Mouse (Mus musculus) megakaryocyte, embryonic 14.5 days (primary cell): ENCODE measurements around the gene Gm16485. TPM values are rescaled to one million over a fixed set of nuclear protein-coding genes. Genes with fewer than 3 reads are reported as not detected.

Experiments
- H3K27me3 ChIP-seq: replicated peaks from 2 replicates; pipeline ENCODE3; 2012; ENCODE audit warnings: inconsistent platforms
- H3K36me3 ChIP-seq: replicated peaks from 2 replicates; pipeline ENCODE3; 2012; ENCODE audit warnings: low read length, inconsistent platforms, mixed read lengths
- H3K4me1 ChIP-seq: 2 replicates; pipeline ENCODE4 v1.6.1; 2012; ENCODE audit warnings: inconsistent platforms
- H3K4me3 ChIP-seq: replicated peaks from 2 replicates; pipeline ENCODE3; 2012; ENCODE audit warnings: moderate library complexity, mild to moderate bottlenecking, inconsistent platforms
- H3K9me3 ChIP-seq: 2 replicates; pipeline ENCODE4 v1.6.1; 2012; ENCODE audit warnings: inconsistent platforms
- FLI1 ChIP-seq: IDR thresholded peaks from 2 replicates; pipeline ENCODE4 v1.6.1; 2012; ENCODE audit warnings: low read length, inconsistent platforms, mixed read lengths
- GATA1 ChIP-seq: IDR thresholded peaks from 3 replicates; pipeline ENCODE4 v1.6.1; 2012; ENCODE audit warnings: mixed read lengths, low read length, inconsistent platforms, borderline replicate concordance
- polyA plus RNA-seq: library from polyadenylated mRNA; stranded (reverse); fragments of >175 nt; gene quantifications from 2 replicates; pipeline ENCODE4 v1.2.3, GENCODE M21; 2012; ENCODE audit warnings: low replicate concordance; ENCODE audit not compliant: insufficient read depth

The Gm16485 gene
- not detected in 2 replicates for polyA plus RNA-seq

DNA sequence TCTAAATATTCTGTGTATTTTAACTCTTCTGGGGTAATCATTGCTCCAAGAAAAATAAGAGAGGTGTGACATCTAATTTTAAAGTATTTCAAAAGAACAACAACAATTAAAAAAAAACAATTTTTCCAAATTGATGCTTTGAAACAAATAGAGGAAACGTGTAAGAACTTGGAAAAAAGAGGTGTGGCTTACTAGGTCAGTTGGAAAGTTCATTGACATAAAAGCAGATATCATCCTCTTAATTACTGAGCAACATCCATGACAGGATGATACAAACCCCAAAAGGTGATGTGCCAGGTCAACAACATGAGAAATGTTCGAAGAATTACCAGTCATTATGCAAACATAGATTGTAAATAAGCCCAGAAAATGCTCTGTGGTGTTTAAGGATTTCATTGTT lies at the start of gene Gm16485:
TSS of gene Gm16485 (plus strand) at position 301 of the 400 bp plus-strand sequence.
- Histone ChIP-seq H3K4me3 (no peak within 1 kb of the TSS), H3K36me3 (no peaks in the 10 kb centered on the region), H3K4me1 (no peaks in the 10 kb centered on the region), H3K9me3 (no peaks in the 10 kb centered on the region), H3K27me3 (no peaks in the 10 kb centered on the region)
- no peak for TF ChIP-seq FLI1
- TF ChIP-seq GATA1 = no peak

DNA sequence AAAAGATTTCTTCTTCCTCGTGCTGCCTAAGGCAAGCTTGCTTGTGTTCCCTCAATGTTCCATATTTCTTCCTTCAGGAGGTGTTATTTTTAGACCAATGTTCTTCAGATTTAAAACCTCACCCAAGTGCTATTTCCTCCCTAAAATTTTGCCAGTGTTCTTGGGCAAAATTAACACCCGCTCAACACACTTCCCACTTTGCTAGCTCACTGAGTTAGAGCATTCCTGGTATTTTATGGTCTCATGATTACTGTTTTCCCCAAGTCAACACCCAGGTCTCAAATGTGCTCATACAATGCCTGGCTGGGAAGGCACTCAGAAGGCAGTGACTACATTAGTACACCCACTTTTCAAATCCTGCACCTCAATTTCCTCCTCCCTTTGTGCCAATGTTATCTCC lies 44.0 kb upstream of the Gm16485 start:
- Histone ChIP-seq H3K4me1 (no peaks in the 10 kb centered on the region), H3K27me3 (no peaks in the 10 kb centered on the region), H3K9me3 (peaks cover 7% of the 10 kb centered on the region), H3K4me3 (no peak overlapping the region), H3K36me3 (no peaks in the 10 kb centered on the region)
- TF ChIP-seq GATA1 (no peak), FLI1 (no peak)

- H3K27me3 ChIP-seq = no peaks in the 10 kb centered on the region
- H3K4me1 ChIP-seq = no peaks in the 10 kb centered on the region
- H3K4me3 ChIP-seq = no peak overlapping the region
- H3K9me3 ChIP-seq = no peaks in the 10 kb centered on the region
- TF ChIP-seq FLI1 (no peak), GATA1 (no peak)
- H3K36me3 ChIP-seq = no peaks in the 10 kb centered on the region
Measured at GRCm38 (mm10) chr9:8937753-8938152, 33.8 kb upstream of the Gm16485 start.

DNA sequence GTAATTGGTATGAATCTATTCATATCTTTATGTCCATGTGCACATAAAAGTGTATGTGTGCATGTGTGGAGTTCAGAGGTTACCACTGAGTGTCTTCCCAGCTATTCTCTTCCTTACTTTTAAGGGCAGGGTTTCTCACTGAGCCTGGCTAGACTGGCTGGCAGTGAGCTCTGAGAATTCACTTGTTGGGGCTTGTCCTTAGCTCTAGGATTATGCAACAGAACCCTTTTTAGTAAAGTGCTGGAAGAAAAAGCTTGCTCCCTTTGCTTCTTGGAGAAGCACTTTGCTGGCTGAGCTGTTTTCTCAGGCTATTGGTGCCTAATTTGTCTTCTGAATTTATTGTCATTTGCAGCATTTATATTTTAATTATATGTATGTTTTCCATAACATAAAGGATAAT lies 18.3 kb upstream of the Gm16485 start:
- H3K4me1 ChIP-seq = no peaks in the 10 kb centered on the region
- H3K36me3 ChIP-seq = no peaks in the 10 kb centered on the region
- TF ChIP-seq FLI1 (no peak), GATA1 (no peak)

DNA sequence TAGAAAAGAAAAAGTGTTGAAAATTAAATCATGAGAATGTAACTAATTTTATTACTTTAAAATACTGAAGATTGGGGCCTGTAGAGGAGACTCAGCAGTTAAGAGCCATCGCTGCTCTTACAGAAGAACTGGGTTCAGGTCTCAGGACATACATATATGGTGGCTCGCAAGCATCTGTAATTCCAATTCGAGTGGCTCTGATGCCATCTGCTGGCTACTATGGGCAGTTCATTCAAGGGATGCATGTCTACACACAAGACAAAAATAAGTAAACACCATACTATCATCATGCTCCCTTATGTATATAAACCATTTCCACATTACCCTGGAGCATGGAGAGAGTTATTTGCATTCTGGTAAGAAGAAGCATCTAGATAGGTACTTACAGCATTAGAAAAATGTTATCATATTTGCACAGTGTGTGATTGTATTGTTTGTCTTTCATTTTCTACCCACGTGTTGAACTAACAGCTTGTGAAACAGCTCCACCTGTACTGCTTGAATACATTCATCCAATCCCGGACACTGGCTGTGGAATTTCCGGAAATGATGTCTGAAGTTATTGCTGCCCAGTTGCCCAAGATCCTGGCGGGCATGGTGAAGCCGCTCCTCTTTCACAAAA lies 7.0 kb upstream of the Gm16485 start:
- H3K27me3 ChIP-seq = no peaks in the 10 kb centered on the region
- H3K4me3 ChIP-seq = no peak overlapping the region
- H3K36me3 ChIP-seq = no peaks in the 10 kb centered on the region
- TF ChIP-seq FLI1 (no peak), GATA1 (no peak)
- peaks cover 5% of the 10 kb centered on the region for H3K4me1 ChIP-seq
- no peaks in the 10 kb centered on the region; the same call in 1 of the 2 replicates for H3K9me3 ChIP-seq

More for the DNA sequence above, 18.3 kb upstream of the Gm16485 start:
- Histone ChIP-seq H3K9me3 (no peaks in the 10 kb centered on the region), H3K27me3 (no peaks in the 10 kb centered on the region), H3K4me3 (no peak overlapping the region)

GRCm38 (mm10) chr9:8970240-8970639 lies 1.4 kb upstream of the Gm16485 start:
- Histone ChIP-seq H3K36me3 (no peaks in the 10 kb centered on the region), H3K4me1 (no peaks in the 10 kb centered on the region), H3K4me3 (no peak overlapping the region), H3K27me3 (no peaks in the 10 kb centered on the region), H3K9me3 (no peaks in the 10 kb centered on the region)
- TF ChIP-seq FLI1 = no peak
- TF ChIP-seq GATA1 = no peak

DNA sequence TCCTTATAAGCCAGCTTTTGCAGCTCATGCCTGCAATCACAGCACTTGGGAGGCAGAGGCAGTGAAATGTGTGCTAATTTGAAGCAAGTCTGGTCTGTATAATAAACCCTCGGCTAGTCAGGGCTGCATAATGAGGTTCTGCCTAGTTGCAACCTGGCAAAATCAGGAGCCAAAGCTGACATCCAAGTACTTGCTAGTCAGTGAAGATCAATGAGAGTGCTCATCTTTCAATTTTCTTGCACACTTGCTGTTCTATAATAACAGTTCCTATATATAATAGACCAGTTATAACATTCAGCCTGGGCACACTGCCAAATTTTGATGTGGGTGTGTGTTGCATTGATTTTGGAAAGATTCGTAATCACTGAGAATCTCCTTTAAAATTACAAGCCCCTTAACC lies 6.2 kb downstream of the Gm16485 start:
- no peaks in the 10 kb centered on the region for H3K4me1 ChIP-seq
- no peak overlapping the region for H3K4me3 ChIP-seq
- no peaks in the 10 kb centered on the region for H3K36me3 ChIP-seq
- H3K27me3 ChIP-seq = no peaks in the 10 kb centered on the region
- TF ChIP-seq FLI1 = no peak
- TF ChIP-seq GATA1 = no peak
- no peaks in the 10 kb centered on the region for H3K9me3 ChIP-seq

DNA sequence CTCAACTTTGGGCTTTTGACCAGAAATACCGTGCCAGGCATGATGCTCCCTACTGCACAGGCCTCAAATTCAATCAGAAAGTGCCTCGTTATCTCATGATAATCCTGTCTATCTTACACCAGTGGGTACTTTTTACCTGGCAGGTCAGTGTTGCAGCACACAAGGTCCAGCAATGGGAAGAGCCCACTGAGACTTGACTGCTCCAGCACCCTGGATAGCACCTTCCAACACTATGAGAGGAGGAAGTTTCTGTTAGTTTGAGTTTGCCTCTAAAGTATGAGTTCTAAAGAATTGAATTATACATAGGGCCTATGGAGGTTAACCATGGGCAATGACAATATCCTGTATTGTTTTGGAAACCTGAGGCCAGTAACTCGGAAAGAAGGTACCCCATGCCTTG lies 10.7 kb downstream of the Gm16485 start:
- TF ChIP-seq FLI1 (no peak), GATA1 (no peak)
- Histone ChIP-seq H3K4me3 (no peak overlapping the region), H3K9me3 (no peaks in the 10 kb centered on the region), H3K4me1 (no peaks in the 10 kb centered on the region), H3K36me3 (no peaks in the 10 kb centered on the region), H3K27me3 (no peaks in the 10 kb centered on the region)

- H3K27me3 ChIP-seq = no peaks in the 10 kb centered on the region
- H3K36me3 ChIP-seq = no peaks in the 10 kb centered on the region
- H3K4me3 ChIP-seq = no peak overlapping the region
- TF ChIP-seq GATA1 (no peak), FLI1 (no peak)
- no peaks in the 10 kb centered on the region for H3K4me1 ChIP-seq
- no peaks in the 10 kb centered on the region for H3K9me3 ChIP-seq
Measured at GRCm38 (mm10) chr9:8996494-8996893, 24.9 kb downstream of the Gm16485 start.

DNA sequence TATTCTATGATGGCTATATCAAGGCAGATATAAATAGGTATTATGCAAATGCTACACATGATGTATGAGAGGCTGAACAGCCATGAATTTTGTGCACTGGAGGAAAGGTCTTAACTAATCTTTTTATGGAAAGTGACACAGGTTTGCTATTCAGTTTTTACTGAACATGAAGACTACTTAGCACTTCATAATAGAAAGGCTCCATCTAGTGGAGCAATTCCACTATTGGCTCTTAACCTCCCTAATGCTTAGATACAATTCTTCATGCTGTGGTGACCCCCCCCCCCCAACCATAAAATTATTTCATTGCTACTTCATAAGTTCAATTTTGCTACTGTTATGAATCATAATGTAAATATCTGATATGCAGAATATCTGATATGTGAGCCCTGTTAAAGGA lies 29.6 kb downstream of the Gm16485 start:
- no peaks in the 10 kb centered on the region for H3K36me3 ChIP-seq
- H3K27me3 ChIP-seq = no peaks in the 10 kb centered on the region
- H3K4me1 ChIP-seq = no peaks in the 10 kb centered on the region
- TF ChIP-seq GATA1 (no peak), FLI1 (no peak)
- H3K9me3 ChIP-seq = no peaks in the 10 kb centered on the region
- no peak overlapping the region for H3K4me3 ChIP-seq

DNA sequence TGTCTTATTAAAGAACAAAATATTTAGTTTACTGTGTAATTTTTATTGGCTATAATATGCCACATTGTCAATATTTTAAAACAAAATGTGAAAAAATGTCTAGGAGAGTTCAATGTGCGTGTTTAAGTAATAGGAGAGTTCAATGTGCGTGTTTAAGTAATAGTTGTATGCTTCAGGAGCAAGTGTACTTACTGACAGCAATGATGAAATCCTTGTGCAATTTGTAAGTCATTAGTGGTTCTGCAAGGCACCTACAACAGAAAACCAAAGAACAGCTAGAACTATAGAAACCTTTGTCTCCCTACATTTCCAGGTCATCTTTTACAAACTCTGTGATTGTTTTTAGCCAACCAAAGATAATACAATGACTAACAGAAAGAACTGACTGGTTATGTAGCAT lies 43.5 kb downstream of the Gm16485 start:
- Histone ChIP-seq H3K27me3 (no peaks in the 10 kb centered on the region), H3K4me3 (no peak overlapping the region), H3K9me3 (peaks cover 11% of the 10 kb centered on the region; the same call in 1 of the 2 replicates), H3K4me1 (no peaks in the 10 kb centered on the region), H3K36me3 (no peaks in the 10 kb centered on the region)
- no peak for TF ChIP-seq FLI1
- no peak for TF ChIP-seq GATA1

Other genes starting within 250 kb of the Gm16485 start
- not detected in 2 replicates for gene Pgr, start 72.0 kb upstream of the Gm16485 start, polyA plus RNA-seq